Mouse (Mus musculus): ENCODE results near the gene Tfam. TPM values are rescaled to one million over a fixed set of nuclear protein-coding genes. Genes with fewer than 3 reads are reported as not detected.

The Tfam gene
- total RNA-seq, 2 experiments from 2014 or later, result 43.4 to 45.3 TPM

GRCm38 (mm10) chr10:71176341-71176740, 61.7 kb downstream of the Tfam start:
- intact Hi-C loops (cut with DNase I), result no loop called here
- no peak for DNase-seq

Other genes with a start within 250 kb of the Tfam start
- 1 to 10 TPM; 6.9 to 7.0 TPM for gene Bicc1, start 78.6 kb downstream of the Tfam start, total RNA-seq (2021)
- 100 to 1,000 TPM; 126 to 141 TPM for gene Ube2d1, start 47.0 kb upstream of the Tfam start, total RNA-seq (2021)
- gene Cisd1, start 106.7 kb upstream of the Tfam start, total RNA-seq (2021), result 100 to 1,000 TPM; 110 TPM
- gene Ipmk, start 109.5 kb upstream of the Tfam start, total RNA-seq (2021), result 10 to 100 TPM; 42.1 to 42.9 TPM